Mouse (Mus musculus) adrenal gland, postnatal 10 days (tissue): ENCODE measurements around the gene Olfr888. TPM values are rescaled to one million over a fixed set of nuclear protein-coding genes. Genes with fewer than 3 reads are reported as not detected.

Experiments
- DNase-seq: peaks from one replicate; pipeline ENCODE4 v3.0.0; 2021; ENCODE audit warnings: mixed read lengths
- long read RNA-seq, 2 experiments: library from polyadenylated mRNA; stranded (forward); transcript quantifications; one replicate each; pipeline ENCODE4 v2.0.0; 2021
- total RNA-seq, 2 experiments: library from RNA; stranded (reverse); gene quantifications; 2 replicates each; pipeline ENCODE4 v1.2.3; 2021

The Olfr888 gene
- not detected for total RNA-seq
- long read RNA-seq, experiment 1: 0 reads
- long read RNA-seq, experiment 2: 0 reads

DNA sequence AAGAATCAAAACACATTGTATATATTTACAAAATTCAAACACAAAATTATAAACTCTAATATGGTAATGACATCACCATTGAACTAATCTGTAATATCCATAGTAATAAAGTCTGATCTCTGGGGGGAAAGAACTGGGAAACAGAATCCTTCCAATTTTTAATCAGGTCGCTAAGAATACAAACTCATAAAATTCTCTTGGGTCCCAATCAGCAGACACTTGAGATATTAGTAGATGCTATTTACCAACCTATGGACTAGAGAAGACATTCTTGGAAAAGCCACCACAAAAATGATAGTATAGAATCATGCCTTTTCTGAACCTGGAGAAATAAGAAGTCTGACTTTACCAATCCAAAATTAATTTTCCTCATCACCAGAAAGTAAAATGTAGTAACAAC, at the start of gene Olfr888:
Gene Olfr888 (plus strand): TSS at position 301 of the 400 bp plus-strand sequence.
- DNase-seq: no peak

DNA sequence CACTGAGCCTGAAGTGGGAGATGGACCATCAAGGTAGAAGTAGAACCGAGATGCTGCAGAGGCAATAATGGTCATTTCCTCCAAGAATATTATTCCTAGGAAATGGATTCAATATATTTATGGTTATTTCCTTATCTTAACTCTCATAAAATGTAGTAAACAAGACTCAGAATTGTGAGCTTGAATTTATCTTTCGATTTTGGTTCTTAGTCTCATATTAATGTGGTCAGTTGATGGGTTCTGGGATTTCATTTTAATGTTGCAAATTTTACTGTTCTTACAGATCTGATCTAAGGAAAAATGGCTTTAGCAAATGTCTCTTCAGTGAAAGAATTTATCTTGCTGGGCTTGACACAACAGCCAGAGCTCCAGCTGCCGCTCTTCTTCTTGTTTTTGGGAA, 46.9 kb upstream of the Olfr888 start, which contains the start of gene Olfr885:
Gene Olfr885 (plus strand): TSS at position 301 of the 400 bp plus-strand sequence.
- no peak for DNase-seq

DNA sequence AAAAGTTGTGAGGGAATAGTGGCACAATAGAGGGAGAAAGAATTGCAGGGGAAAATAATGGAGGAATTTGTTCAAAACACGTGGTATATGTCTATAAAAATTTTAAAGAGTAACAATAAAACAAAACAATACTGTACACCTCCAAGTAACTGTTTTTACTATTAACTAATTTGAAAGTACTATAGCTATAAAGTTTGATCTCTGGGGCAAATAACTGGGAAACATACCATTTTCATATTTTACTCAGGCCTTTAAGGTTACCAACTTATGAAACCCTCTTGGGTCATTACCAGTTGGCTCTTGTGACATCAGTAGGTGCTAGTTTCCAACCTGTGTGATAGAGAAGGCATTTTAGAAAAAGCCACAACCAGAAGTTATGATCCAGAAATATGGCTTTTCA, 24.2 kb upstream of the Olfr888 start, which contains the start of gene Olfr887:
Gene Olfr887 (plus strand): TSS at position 301 of the 400 bp plus-strand sequence.
- no peak for DNase-seq

DNA sequence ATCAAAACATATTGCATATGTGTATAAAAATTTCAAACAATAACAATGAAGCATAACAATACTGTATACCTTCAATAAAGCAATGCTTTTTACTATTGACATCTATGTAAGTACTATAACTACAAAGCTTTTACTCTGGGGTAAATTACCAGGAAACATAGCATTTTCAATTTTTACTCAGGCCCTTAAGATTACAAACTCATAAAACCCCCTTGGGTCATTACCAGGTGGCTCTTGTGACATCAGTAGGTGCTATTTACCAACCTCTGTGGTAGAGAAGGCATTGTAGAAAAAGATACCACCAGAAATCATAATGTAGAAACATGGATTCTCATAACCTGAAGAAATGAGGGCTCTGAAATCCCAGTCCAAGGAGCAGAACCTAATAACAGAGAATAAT, 7.0 kb downstream of the Olfr888 start, which contains the start of gene Olfr889:
Gene Olfr889 (plus strand): TSS at position 301 of the 400 bp plus-strand sequence.
- DNase-seq: no peak

DNA sequence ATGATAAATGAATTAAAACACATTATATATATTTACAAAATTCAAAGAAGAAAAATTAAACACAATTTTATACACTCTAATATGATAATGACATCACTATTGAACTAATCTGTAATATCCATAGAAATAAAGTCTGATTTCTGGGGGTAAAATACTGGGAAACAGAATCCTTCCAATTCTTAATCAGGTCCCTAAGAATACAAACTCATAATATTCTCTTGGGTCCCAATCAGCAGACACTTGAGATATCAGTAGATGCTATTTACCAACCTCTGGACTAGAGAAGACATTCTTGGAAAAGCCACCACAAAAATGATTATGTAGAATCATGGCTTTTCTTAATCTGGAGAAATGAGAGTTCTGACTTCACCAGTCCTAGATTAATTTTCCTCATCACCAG, 34.3 kb downstream of the Olfr888 start, which contains the start of gene Olfr890:
Gene Olfr890 (plus strand): TSS at position 301 of the 400 bp plus-strand sequence.
- no peak for DNase-seq

Other genes starting within 250 kb of the Olfr888 start
- not detected for gene Olfr145, start 211.4 kb upstream of the Olfr888 start, total RNA-seq
- not detected for gene Olfr878, start 190.3 kb upstream of the Olfr888 start, total RNA-seq
- gene Olfr881, start 116.3 kb upstream of the Olfr888 start, total RNA-seq: not detected
- not detected for gene Olfr883, start 82.3 kb upstream of the Olfr888 start, total RNA-seq
- not detected for gene Olfr884, start 61.6 kb upstream of the Olfr888 start, total RNA-seq
- gene Olfr885, start 46.8 kb upstream of the Olfr888 start, total RNA-seq: not detected
- not detected for gene Olfr887, start 24.1 kb upstream of the Olfr888 start, total RNA-seq
- gene Olfr889, start 7.1 kb downstream of the Olfr888 start, total RNA-seq: under 1 TPM in 1 of 2 experiments, not detected in 1; 0.06 TPM
- gene Olfr890, start 34.4 kb downstream of the Olfr888 start, total RNA-seq: not detected
- not detected for gene Olfr891, start 72.7 kb downstream of the Olfr888 start, total RNA-seq
- gene Olfr893, start 100.2 kb downstream of the Olfr888 start, total RNA-seq: not detected
- gene Olfr894, start 109.9 kb downstream of the Olfr888 start, total RNA-seq: not detected
- gene Olfr143, start 144.6 kb downstream of the Olfr888 start, total RNA-seq: not detected
- gene Olfr895, start 159.7 kb downstream of the Olfr888 start, total RNA-seq: not detected
- gene Olfr896-ps1, start 183.0 kb downstream of the Olfr888 start, total RNA-seq: not detected
- gene Olfr25, start 220.9 kb downstream of the Olfr888 start, total RNA-seq: not detected
- gene Olfr898, start 240.3 kb downstream of the Olfr888 start, total RNA-seq: not detected